Mouse (Mus musculus) G1E-ER4 (cell line): ENCODE measurements around the gene Cog5. TPM values are rescaled to one million over a fixed set of nuclear protein-coding genes. Genes with fewer than 3 reads are reported as not detected.

Source experiments
- GATA1 ChIP-seq: IDR thresholded peaks from one replicate; pipeline ENCODE4 v1.8.0; 2012; ENCODE audit warnings: low read length, inconsistent platforms
- polyA plus RNA-seq: library from polyadenylated mRNA; stranded (reverse); fragments of >175 nt; gene quantifications from 2 replicates; pipeline ENCODE4 v1.2.3, GENCODE M21; 2012

Gene Cog5
- polyA plus RNA-seq, 1 experiment = 1.7 TPM

GRCm38 (mm10) chr12:31700623-31701347 lies 46.1 kb downstream of the Cog5 start:
- TF ChIP-seq GATA1 = no peak

GRCm38 (mm10) chr12:31701411-31701810 lies 46.7 kb downstream of the Cog5 start:
- TF ChIP-seq GATA1 = no peak

GRCm38 (mm10) chr12:31703904-31704303 lies 49.2 kb downstream of the Cog5 start:
- TF ChIP-seq GATA1 = no peak

- TF ChIP-seq GATA1 = no peak
Measured at GRCm38 (mm10) chr12:31706168-31706567, 51.5 kb downstream of the Cog5 start.

- TF ChIP-seq GATA1 = no peak
Measured at GRCm38 (mm10) chr12:31707531-31707930, 52.9 kb downstream of the Cog5 start.

- TF ChIP-seq GATA1 = no peak
Measured at GRCm38 (mm10) chr12:31709665-31710064, 55.0 kb downstream of the Cog5 start.

- TF ChIP-seq GATA1 = no peak
Measured at GRCm38 (mm10) chr12:31712233-31712632, 57.6 kb downstream of the Cog5 start.

- TF ChIP-seq GATA1 = no peak
Measured at GRCm38 (mm10) chr12:31712727-31713126, 58.1 kb downstream of the Cog5 start.

GRCm38 (mm10) chr12:31713600-31713999 lies 58.9 kb downstream of the Cog5 start, which contains the start of gene Gpr22:
Gpr22 (minus strand) TSS chr12:31713947.
- TF ChIP-seq GATA1 = no peak

- no peak for TF ChIP-seq GATA1
Measured at GRCm38 (mm10) chr12:31714070-31714469, 59.4 kb downstream of the Cog5 start.

GRCm38 (mm10) chr12:31719586-31720275 lies 65.1 kb downstream of the Cog5 start:
- no peak for TF ChIP-seq GATA1

GRCm38 (mm10) chr12:31724576-31724975 lies 69.9 kb downstream of the Cog5 start:
- TF ChIP-seq GATA1 = no peak

GRCm38 (mm10) chr12:31725511-31726275 lies 71.0 kb downstream of the Cog5 start:
- TF ChIP-seq GATA1 = no peak

- no peak for TF ChIP-seq GATA1
Measured at GRCm38 (mm10) chr12:31726707-31727106, 72.0 kb downstream of the Cog5 start.

- no peak for TF ChIP-seq GATA1
Measured at GRCm38 (mm10) chr12:31730126-31730525, 75.5 kb downstream of the Cog5 start.

- no peak for TF ChIP-seq GATA1
Measured at GRCm38 (mm10) chr12:31734616-31735015, 79.9 kb downstream of the Cog5 start.
